Mouse (Mus musculus) small intestine, adult 2 months (tissue): ENCODE results near the gene Sebox. TPM values are rescaled to one million over a fixed set of nuclear protein-coding genes. Genes with fewer than 3 reads are reported as not detected.
"Not testable (repeated sequence)": the region's sequence is repeated elsewhere in the genome, so short reads cannot be mapped to it uniquely, and the experiment has no call there.

Experiments used
- H3K27ac ChIP-seq: fragments of 200-500 bp; 2 replicates; pipeline ENCODE4 v1.5.1; 2012; ENCODE audit warnings: low read depth, low read length, control low read depth, inconsistent platforms; ENCODE audit not compliant: insufficient read depth
- H3K27me3 ChIP-seq: fragments of 200-500 bp; 2 replicates; pipeline ENCODE4 v1.6.1; 2012; ENCODE audit warnings: mild to moderate bottlenecking, moderate library complexity, low read length, inconsistent platforms; ENCODE audit not compliant: control insufficient read depth, insufficient read depth
- H3K36me3 ChIP-seq: fragments of 200-500 bp; 2 replicates; pipeline ENCODE4 v1.6.1; 2012; ENCODE audit warnings: mild to moderate bottlenecking, low read length, control low read depth, inconsistent platforms; ENCODE audit not compliant: control insufficient read depth, insufficient read depth
- H3K4me1 ChIP-seq: fragments of 200-500 bp; 2 replicates; pipeline ENCODE4 v1.6.1; 2012; ENCODE audit warnings: low read length, inconsistent platforms, mixed read lengths; ENCODE audit not compliant: control insufficient read depth, insufficient read depth, insufficient read length
- H3K4me3 ChIP-seq: fragments of 200-500 bp; 2 replicates; pipeline ENCODE4 v1.5.1; 2012; ENCODE audit warnings: low read depth, mild to moderate bottlenecking, control low read depth, inconsistent platforms, low read length, moderate library complexity
- CTCF ChIP-seq: fragments of 200-500 bp; IDR thresholded peaks from 2 replicates; pipeline ENCODE4 v1.5.1; 2012; ENCODE audit warnings: low read depth, mild to moderate bottlenecking, control low read depth, inconsistent platforms, low read length, moderate library complexity, mixed read lengths; ENCODE audit not compliant: insufficient replicate concordance, insufficient read length; ENCODE audit errors: extremely low read depth
- POLR2A ChIP-seq: fragments of 200-500 bp; IDR thresholded peaks from 2 replicates; pipeline ENCODE4 v1.6.1; 2012; ENCODE audit warnings: low read depth, mild to moderate bottlenecking, control low read depth, inconsistent platforms, low read length, moderate library complexity
- WGBS: fragments of 180-500 bp; shearing (Covaris S2); methylation state at CpG from one replicate; pipeline ENCODE4 v1.1.7; 2018; 5-methylcytosine and 5-hydroxymethylcytosine counted together
- polyA plus RNA-seq: library from polyadenylated mRNA; depleted of rRNA; stranded (reverse); fragments of >200 nt; gene quantifications from 2 replicates; pipeline ENCODE4 v1.2.3, GENCODE M21; 2012

Gene Sebox
- polyA plus RNA-seq, 1 experiment: not detected

GRCm38 (mm10) chr11:78523241-78523955 is 20.2 kb downstream of the Sebox start:
- TF ChIP-seq CTCF (no peak), POLR2A (no peak)
- Histone ChIP-seq H3K36me3 (peaks cover 86% of the 10 kb centered on the region), H3K4me3 (no peak overlapping the region), H3K27ac (no peak overlapping the region), H3K4me1 (no peaks in the 10 kb centered on the region), H3K27me3 (no peaks in the 10 kb centered on the region)
- 85% methylated on average over 9 of the region's 9 CpGs for WGBS

GRCm38 (mm10) chr11:78524838-78525237 is 21.6 kb downstream of the Sebox start:
- H3K4me1 ChIP-seq: no peaks in the 10 kb centered on the region
- no peaks in the 10 kb centered on the region for H3K27me3 ChIP-seq
- TF ChIP-seq CTCF (no peak), POLR2A (no peak)
- WGBS: 79% methylated on average over 2 of the region's 2 CpGs
- H3K36me3 ChIP-seq: peaks cover 89% of the 10 kb centered on the region
- H3K4me3 ChIP-seq: no peak overlapping the region
- H3K27ac ChIP-seq: no peak overlapping the region

- H3K27ac ChIP-seq: no peak overlapping the region
- H3K36me3 ChIP-seq: peaks cover 66% of the 10 kb centered on the region
- no peak for TF ChIP-seq POLR2A
Observed at GRCm38 (mm10) chr11:78528714-78529113, 25.5 kb downstream of the Sebox start.

GRCm38 (mm10) chr11:78530001-78530400 is 26.8 kb downstream of the Sebox start:
- H3K36me3 ChIP-seq: peaks cover 54% of the 10 kb centered on the region
- H3K27ac ChIP-seq: no peak overlapping the region
- TF ChIP-seq POLR2A (no peak), CTCF (no peak)
- 85% methylated on average over 12 of the region's 12 CpGs for WGBS
- H3K4me1 ChIP-seq: peaks cover 4% of the 10 kb centered on the region; the same call in 1 of the 2 replicates
- H3K27me3 ChIP-seq: no peaks in the 10 kb centered on the region
- H3K4me3 ChIP-seq: no peak overlapping the region

More at GRCm38 (mm10) chr11:78528714-78529113, 25.5 kb downstream of the Sebox start:
- no peaks in the 10 kb centered on the region for H3K4me1 ChIP-seq
- WGBS: 89% methylated on average over 9 of the region's 9 CpGs
- no peaks in the 10 kb centered on the region for H3K27me3 ChIP-seq
- no peak overlapping the region for H3K4me3 ChIP-seq

- no peak overlapping the region for H3K27ac ChIP-seq
- H3K4me1 ChIP-seq: peaks cover 4% of the 10 kb centered on the region; the same call in 1 of the 2 replicates
- TF ChIP-seq POLR2A: no peak
- no peak for TF ChIP-seq CTCF
- H3K27me3 ChIP-seq: no peaks in the 10 kb centered on the region
- H3K4me3 ChIP-seq: no peak overlapping the region
- peaks cover 44% of the 10 kb centered on the region for H3K36me3 ChIP-seq
- WGBS: 69% methylated on average over 6 of the region's 6 CpGs
Observed at GRCm38 (mm10) chr11:78531046-78531445, 27.8 kb downstream of the Sebox start.

GRCm38 (mm10) chr11:78531515-78531914 is 28.3 kb downstream of the Sebox start:
- not testable (repeated sequence) for H3K4me1 ChIP-seq, H3K4me3 ChIP-seq, H3K27ac ChIP-seq, H3K27me3 ChIP-seq
- peaks cover 39% of the 10 kb centered on the region for H3K36me3 ChIP-seq
- 83% methylated on average over 10 of the region's 10 CpGs for WGBS

GRCm38 (mm10) chr11:78534516-78534915 is 31.3 kb downstream of the Sebox start:
- WGBS: 74% methylated on average over 4 of the region's 4 CpGs
- H3K4me1 ChIP-seq: peaks cover 10% of the 10 kb centered on the region; the same call in 1 of the 2 replicates
- no peak overlapping the region for H3K4me3 ChIP-seq
- no peaks in the 10 kb centered on the region for H3K27me3 ChIP-seq
- peaks cover 18% of the 10 kb centered on the region for H3K36me3 ChIP-seq
- no peak for TF ChIP-seq POLR2A
- no peak for TF ChIP-seq CTCF
- peak overlapping the region; percentile 99 for H3K27ac ChIP-seq
